Mouse (Mus musculus) brain, adult 2 months (tissue): Measurements from ENCODE around the gene Pip4k2a.

Experiments
- DNase-seq: peaks from one replicate; pipeline ENCODE4 v3.0.0; 2011; ENCODE audit warnings: low read depth, low spot score

The Pip4k2a gene

DNA sequence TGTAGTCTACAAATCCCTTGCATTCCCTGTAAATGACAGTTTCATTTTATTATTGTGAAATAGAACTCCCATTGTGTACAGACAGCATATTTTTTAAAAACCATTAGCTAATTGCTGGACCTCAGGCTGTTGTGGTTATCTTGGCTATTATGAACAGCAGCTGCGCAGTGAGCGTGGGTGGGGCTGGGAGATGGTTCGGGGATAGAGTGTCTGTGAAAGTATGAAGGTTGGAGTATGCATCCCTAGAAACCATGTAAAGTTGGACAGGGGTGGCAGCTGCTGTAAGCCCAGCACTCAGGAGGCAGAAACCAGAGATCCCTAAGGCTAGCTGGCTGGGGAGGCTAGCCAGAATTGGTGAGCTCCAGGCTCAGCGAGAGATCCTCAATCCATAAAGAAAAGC, 158.4 kb downstream of the Pip4k2a start:
- DNase-seq = no peak

- DNase-seq = peak; percentile 77
Measured at GRCm38 (mm10) chr2:18835266-18835908, 162.5 kb downstream of the Pip4k2a start.

DNA sequence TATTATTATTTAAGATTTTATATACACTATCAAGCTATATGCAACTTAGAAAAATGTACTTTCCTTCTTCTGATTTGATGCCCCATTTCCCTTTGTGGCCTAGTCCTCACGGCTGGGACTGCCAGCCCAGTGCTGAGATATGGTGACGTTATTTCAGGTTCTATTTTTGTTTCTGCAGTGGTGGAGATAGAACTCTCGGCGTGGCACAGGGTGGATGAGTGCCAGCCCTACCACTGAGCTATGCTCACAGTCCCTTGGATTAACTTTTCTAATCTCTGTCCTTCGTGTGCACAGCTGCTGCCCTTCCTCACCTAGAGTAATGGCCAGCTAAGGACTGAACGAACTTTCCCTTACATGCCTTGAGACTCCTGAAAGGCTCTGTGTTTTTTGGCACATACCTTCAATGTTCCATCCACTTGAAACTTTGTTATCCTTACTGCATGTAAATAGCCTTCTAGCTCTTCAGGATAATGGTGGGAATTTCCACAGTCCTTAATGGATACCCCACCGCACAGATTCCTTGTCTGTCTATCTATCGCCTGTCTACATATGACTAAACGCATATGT, 164.8 kb downstream of the Pip4k2a start:
- no peak for DNase-seq

- no peak for DNase-seq
Measured at GRCm38 (mm10) chr2:18831031-18831774, 166.7 kb downstream of the Pip4k2a start.

GRCm38 (mm10) chr2:18822711-18823110, 175.2 kb downstream of the Pip4k2a start:
- DNase-seq = peak; percentile 29

DNA sequence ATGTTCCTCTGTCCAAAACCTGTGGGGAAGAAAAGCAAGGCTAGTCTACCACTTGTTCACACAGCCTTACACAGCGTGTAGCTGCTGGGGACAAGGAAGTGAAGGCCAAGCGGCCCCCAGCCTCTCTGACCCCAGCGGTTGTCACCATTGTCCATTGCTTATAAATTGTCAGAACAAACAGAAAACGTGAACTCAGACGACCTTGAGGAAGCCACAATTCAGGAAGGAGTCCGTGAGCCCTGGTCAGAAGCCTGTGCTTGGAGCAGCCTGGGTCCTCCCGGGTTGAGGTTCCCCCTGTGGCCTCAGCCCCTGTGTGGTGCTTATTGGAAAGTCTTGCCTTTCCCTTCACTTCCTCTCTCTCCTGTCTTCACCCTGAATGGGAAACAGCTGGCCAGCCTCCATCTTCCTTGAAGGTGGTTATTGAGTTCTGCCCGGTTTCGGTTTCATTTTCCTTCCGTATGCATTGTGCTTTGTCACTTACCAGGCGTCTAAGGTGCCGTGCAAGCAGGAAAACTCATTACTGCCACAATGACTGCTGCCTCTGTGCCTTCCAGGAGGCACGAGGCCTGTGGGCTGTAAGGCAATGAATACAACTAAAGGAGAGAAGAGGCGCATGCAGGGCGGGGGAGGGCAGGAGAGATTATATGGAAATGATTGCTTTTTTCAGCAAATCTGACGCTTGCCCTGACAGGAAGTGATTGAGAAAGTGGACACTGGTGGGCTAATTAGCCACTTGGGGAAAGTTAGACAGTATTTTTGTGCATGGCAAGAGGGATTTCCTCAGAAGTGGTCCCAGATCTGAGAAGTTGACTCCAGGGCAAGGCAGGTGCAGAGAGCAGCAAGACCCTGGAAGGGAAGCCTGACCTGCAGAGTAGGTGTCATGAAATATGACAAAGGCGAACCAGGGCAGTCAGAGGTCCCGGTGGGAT, 176.2 kb downstream of the Pip4k2a start:
- no peak for DNase-seq

DNA sequence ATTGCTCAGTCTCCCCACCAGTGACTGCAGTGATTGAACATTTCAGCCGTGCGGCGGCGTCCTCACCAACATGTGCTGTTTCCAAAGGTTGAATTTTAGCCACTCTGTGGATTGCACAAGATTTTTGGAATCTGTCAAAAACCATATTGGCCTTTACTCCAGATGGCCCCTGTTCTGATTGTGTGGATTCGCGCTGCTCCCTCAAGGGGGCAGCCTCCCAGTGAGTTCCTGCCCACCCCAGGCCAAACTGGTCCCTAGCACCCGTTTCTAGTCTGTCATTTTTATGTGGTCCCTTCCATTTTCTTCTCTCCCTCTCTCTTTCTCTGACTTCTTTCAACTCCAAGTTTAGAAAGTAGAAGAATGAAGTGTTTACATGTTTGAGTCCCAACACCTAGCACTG, 178.4 kb downstream of the Pip4k2a start:
- DNase-seq = no peak

- DNase-seq = peak; percentile 42
Measured at GRCm38 (mm10) chr2:18816036-18816435, 181.9 kb downstream of the Pip4k2a start.

GRCm38 (mm10) chr2:18815336-18815965, 182.5 kb downstream of the Pip4k2a start:
- peak; percentile 58 for DNase-seq

DNA sequence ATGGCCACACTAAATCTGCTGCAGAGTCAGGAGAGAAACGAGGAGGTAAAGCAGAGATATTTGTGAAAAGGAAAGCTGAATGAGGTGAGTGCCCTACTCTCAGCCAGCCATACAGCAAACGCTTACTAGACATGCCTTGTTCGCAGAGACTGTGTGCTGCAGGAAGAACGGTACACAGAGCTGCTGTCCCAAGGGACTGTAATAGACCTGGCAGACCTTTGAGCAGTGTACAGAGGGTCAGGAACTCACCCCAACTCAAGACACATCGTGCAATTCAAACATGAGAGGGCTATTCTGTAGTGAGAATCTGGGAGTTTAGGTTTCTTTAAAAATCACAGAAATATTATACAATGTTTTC, 183.5 kb downstream of the Pip4k2a start:
- DNase-seq = no peak

- no peak for DNase-seq
Measured at GRCm38 (mm10) chr2:18813683-18814446, 184.1 kb downstream of the Pip4k2a start.

DNA sequence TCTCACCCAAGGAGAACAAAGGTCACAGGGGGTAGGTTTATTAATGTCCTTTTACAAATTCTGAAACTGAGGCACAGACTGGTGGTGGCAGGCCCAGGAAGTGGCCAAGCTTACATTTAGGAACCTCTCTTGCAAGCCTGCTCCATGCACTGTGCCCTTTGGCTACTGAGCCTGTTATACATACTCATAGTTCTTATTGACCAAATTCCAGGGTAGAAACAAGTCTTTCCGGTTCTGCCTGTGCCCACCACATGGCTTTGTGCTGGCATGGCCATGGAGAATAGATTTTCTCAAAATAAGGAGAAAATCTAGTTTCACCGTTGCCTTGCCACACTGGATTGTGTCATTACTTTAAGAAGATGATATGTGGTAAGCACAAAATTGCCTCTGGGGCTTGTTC, 190.0 kb downstream of the Pip4k2a start:
- no peak for DNase-seq

DNA sequence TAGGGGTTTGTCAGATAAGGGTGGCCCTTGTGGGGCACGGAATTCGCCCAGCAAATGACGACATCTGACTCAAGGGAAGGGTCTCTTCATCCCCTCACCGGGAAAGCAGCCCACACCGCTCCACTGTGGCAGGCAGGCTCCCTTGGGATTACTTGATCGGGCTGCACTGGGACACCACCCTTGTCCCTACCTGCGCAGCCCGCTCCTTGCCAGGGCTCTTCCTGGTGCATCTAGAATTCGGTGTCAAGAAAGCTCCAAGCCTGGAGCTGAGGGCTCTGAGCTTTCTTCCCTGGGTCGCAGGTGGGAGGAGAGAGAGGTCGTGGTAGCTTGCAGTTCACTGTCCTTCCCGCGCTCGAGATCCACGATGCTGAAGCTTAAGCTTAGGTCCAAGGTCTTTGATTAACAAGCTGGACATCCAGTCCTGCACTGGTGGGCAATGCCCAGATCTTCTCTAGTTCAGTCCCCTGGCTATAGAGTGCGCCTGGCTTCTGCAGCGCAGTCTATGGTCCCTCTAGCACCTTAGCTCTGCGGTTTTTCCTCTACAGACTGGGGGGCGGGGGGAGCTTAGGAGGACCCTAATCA, 196.6 kb downstream of the Pip4k2a start:
- no peak for DNase-seq

DNA sequence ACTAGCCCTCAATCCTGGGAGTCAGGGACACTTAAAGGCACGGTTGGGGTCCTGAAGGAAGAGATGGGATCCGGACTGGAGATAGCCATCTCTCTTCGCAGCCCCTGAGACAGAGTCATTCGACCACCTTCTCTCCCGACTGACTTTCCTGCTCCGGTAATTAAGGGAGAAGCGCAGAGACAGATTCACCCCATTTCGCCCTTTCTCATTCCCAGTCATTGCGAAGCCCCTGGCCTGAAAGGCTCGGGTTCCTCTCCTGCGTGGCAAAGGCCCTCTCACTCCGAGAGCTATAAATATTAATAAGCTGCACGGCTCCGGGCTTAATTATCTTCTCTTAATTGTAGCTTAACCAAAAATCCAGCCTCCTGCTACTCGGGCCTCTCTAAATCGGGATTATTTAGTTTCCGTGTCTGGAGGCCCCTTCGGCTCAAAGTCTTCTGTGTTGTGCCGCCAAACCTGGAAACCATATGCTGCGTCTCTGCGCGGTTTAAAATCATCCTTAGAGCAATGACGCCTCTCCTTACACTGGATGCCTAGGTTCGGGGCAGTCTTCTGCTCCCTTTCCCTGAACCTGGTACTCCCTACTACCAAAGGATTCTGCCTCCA, 197.2 kb downstream of the Pip4k2a start:
- DNase-seq = peak; percentile 28

DNA sequence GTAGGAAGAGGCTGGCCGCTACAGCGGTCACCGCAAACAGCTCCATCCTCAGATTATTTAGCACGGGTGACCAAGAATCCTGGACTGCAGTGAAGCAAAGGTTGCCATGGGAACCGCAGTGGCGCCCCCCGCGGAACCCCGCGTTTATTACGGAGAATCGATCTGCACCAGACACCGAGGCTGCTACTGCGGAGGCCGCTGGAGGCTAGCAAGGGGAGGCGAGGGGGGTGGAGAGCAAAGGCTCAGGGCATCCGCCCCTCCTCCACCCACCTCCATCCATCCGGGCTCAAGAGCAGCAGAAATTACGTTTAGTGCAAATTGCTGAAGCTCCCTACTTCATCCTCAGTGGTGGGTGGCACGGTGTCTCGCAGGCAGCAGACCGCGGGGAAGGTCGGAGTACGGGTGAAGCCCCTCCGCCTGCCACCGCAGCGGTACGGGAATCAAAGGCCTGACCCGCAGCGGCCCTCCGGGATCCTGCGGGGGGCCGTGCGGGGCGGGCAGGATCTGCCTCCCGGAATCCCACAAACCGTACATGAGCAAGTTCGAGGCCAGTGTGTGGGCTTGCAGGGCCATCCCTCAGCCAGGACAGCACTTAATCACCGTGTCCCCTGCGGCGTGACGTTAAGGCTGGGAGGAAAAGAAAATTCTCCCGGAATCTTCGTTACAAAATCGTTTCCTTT, 197.8 kb downstream of the Pip4k2a start:
- DNase-seq = peak; percentile 84

DNA sequence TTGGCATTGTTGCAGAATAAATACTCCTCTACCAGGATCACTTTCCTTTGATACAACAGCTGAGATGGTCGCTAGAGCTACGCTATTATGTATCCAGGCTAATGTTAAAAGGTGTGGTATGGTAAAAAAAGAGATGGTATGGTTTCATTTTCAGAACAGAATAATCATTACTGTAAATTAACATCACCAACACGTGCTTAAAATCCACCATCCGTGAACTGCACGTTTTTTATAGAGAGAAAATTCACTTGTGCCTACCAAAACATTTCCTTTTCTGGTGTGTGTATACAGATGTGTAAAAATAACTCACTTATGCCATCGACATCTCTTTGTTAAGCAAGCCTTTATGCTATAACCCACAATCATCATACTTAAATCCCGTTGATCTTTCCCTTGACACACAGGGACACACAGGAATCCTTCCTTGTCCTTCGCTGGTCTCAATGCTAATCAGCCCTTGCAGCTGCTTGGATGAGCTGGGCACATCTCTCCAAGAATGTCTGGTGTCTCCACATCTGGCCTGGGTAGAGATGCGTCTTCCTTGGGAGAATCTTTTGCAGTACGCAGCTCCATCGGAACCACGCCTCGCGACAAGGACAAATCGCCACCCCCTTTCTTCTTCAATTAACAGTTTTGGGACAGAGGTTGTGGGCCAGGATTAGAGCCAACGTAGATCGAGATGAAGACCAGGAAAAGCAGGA, 198.5 kb downstream of the Pip4k2a start:
- no peak for DNase-seq

DNA sequence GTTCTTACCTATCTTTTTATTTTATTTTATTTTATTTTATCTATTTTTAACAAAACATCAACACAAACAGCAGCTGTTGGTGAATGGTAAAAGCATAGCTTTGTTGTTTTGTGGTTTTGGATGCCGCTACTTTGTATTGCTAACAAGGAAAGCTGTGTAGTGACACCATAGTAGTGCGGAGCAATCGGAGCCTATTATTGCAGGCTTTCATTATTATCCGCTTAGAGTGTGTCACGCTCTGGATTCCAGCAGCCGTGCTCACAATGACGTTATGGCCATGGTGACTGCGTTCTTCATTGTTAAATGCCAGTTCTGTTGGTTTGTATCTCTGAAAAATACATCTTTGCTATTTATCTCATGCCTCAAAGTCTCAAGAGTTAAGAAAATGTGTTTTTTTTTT, 200.2 kb downstream of the Pip4k2a start:
- DNase-seq = no peak

- DNase-seq = no peak
Measured at GRCm38 (mm10) chr2:18794261-18794660, 203.7 kb downstream of the Pip4k2a start.
